Mouse (Mus musculus): Measurements from ENCODE around the gene Gnb3. TPM values are rescaled to one million over a fixed set of nuclear protein-coding genes. Genes with fewer than 3 reads are reported as not detected.

Gene Gnb3
- polyA plus RNA-seq (2012; rRNA removed; ENCODE audit: low replicate concordance) = 0.55 TPM in 1 of 2 replicates, not detected in the other

DNA sequence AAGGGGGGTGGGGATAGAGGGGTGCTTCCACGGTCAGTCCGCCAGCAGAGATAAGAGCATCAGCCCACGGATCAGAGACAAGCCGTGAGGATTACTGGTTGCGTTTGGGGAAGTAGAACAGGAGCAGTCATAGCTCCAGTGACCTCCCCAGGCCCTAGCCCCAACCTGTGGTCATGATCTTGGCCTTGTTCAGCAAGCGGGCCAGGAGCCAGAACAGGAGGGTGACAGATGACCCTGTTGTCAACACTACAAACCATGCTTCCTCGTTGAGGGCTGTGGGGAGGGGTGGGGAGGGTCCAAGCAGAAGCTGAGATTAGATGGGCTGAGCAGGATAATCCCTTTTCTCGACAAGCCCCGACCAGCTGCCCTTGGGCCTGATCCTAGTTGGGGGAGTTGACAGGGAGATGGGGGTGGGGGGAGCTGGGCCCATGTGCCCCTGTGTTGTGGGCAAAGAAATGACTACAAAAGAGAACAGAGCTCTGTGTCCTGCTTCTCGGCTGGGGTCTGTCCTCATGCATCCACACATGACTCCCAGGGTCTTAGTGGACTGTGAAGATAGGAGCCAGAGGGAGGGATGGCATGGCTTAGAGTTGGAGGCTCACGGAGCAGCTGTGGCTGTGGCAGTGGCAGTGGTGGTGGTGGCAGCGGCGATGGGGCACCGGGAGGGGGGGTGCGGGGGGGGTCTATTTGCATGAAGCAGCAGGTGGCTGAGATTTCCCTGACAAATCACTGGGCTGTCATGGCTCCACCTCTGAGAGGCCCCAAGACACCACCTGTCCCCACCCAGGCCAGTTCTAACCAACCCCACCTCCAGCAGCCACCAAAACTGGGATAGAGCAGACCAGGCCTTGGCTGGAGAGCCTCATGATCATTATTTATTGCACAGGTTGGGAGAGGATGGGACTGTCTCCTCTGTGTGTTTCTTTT, at the start of gene Gnb3:
Gene Gnb3 (minus strand): TSS at position 35 of the 927 bp plus-strand sequence.

DNA sequence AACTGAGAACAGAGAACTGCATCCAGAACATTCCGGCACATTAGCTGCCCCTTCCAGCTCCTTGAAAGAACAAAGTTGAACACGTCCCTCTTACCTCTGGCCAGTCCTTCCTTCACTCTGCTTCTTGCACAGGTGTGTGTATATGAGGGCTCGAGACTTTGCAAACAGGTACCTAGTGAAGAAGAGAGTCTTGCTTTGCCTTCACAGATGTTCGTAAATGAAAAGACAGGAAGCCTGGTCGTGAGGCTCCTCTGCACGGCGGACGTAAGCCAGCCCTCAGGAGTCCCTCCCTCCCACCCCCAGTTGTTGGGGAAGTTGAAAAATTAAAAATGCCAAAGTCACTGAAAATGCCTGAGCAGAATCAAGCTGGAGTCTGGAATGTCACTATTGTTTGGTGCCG, 47.9 kb upstream of the Gnb3 start, which contains the start of gene Cd4:
Gene Cd4 (minus strand): TSS at position 236 of the 400 bp plus-strand sequence.

DNA sequence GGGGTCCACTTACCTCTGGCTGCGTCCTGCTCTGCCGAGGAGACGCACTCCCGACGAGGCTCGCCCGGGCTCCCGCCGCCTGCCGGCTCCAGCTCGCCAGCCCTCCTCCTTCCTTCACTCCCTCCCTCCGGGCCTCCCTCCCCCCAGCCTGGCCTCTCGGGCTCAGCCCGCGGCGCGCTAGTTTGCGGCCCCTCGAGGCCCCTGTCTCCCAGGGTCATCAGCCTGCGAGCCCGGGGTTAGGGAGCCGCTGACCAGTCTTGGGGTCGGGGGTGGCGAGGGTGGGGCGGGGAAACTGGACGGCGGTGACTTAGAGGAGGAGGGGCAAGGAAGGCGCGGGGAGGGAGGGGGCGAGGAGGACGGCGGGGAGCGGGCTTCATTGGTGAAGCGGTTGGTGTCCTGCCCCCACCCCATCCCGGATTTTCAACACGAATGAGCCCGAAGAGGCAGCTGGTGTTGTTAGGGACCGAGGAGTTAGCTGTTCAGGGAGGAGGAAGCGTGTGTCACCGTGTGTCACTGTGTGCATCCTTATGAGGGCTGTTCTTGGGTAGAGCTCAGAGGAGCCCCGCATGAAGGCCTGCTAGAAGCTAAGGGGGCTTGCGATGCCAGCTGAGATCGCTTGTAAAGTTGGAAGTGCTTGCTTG, 23.7 kb upstream of the Gnb3 start, which contains the start of gene Gpr162:
Gene Gpr162 (minus strand): TSS at position 326 of the 641 bp plus-strand sequence.

DNA sequence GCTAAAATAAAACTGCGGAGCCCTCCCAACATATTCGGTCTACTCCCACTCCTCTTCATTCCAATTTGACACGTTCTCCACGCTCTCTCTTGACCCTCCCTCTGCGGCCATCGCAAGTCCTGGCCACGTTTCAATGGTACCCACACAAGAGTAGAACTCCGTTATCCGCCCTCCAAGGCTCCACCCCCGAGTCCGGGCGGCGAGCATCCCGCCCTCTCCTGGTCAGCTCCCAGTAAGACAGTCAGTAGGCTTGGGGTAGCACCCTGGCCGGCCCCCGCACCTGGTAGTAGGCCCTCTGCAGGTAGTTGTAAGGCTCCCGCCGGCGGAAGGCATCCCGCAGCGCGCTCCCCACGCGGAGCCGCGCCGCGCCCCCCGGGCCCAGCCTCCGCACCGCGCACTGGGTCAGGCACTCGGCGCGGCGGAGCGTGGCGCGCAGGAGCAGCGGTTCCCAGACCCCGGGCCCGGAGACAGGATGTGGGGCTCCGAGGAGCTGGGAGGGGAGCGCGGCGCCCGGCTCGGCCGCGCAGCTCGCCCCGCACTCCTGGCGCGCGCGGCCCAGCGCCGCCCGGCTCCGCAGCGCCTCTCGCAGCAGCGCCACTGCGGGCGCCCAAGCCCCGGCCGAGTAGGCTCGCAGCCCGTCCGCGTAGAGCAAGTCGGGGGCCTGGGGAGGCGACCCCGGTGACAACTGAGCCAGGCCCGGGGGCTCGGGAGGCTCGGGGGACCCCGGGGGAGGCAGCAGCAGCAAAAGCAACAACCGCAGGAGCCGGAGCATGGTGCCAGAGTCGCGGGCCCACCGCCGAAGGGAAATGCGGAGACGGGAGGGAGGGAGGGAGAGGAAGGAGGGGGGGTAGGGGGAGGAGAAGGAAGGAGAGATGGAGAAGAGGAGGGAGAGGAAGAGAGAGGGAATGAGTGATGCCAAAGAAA, 17.1 kb upstream of the Gnb3 start, which contains the start of gene P3h3:
Gene P3h3 (minus strand): TSS at position 837 of the 924 bp plus-strand sequence.

DNA sequence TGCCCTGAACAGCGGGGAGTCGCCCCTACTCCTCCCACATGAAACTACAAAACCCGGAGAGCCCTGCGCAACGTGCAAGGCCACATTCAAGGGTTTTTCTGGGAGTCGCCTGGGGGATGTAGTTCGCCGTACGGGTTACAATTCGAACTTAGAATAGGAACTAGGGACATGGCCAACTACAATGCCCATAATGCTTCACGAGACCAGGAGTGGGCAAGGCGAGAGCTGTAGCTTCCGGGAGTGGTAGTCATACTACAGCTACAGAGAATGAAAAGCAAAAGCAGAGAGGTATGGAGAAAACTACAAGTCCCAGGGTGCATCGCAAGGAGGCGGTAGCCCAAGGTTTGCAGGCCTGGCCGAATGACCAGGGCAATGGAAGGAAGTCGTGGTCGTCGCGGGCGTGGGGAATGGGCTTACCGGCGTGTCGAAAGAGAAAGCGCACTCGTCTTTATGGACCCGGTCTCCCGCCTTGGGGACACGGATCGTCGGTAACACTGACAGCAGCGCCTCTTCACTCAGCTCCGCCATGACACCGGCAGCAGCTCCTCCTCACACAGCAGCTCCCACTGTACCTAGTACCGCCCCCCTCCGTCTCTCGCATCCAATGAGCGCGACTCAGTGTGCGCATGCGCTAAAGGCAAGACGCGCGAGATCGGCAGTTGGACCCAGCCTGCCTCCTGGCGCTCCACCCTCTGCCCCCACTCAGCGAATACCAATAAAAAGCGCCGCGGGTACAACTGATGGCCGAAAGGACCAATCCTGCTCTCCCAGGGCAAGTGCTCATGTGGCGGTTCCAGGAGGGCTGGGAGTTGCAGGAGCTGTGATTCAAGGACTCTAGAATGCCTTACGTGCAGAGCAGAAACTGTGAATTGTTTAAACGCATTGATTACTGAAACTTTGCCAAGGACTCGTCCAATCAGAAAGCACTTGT, 10.9 kb downstream of the Gnb3 start, which contains the start of the genes Usp5 and Cdca3:
Gene Usp5 (minus strand): TSS at position 617 of the 931 bp plus-strand sequence.
Gene Cdca3 (plus strand): TSS at position 680 of the 931 bp plus-strand sequence.

DNA sequence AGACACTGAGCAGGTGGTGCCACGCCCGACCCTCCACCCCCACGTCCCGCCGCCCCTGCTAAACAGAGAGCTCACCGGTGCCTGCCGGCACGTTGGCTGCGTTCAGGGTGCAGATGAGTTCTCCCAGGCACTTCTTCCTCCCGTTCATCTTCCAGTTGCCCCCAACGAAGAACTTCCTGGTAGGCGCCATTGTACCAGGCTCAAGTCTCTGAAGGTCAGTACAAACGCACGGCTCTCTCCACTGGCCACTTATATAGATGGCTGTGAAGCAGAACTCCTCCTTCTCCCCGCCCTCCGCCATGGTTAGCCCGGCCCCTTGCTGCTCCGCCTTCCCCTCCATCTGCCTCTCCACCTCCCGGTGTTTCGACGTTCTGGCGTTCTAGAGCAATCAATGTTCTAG, 26.1 kb downstream of the Gnb3 start, which contains the start of gene Tpi1:
Gene Tpi1 (minus strand): TSS at position 364 of the 400 bp plus-strand sequence.

DNA sequence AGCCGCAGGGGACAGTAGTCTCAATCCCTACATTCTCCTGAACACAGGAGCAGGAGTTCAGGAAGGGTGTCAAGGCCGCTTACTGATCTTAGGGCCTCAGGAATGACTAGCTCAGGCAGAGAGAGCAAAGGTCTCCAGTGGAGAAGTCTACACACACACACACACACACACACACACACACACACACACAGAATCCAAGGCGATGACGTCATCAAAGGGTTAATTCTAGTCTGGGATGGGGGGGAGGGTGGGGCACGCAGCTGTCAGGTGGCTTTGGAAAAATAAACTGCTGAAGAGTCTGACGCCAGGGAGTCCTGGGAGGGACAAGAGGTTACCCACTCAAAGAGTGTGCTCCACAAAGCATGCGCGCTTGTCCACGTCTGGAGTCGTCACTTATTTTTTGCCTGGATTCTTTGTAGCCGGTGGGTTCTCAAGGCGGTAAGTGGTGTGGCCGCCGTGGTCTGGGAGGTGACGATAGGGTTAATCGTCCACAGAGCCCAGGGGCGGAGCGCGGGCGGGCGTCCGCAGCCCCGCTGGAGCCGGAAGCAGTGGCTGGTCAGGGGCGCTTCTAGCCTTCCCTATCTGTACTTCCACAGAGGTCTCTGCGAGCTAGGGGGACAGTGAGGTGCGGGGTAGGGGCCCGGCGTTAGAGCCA, 31.6 kb downstream of the Gnb3 start, which contains the start of gene Spsb2:
Gene Spsb2 (plus strand): TSS at position 304 of the 655 bp plus-strand sequence.

Other genes starting within 250 kb of the Gnb3 start
- gene C1s2, start 204.2 kb downstream of the Gnb3 start, polyA plus RNA-seq (2012; rRNA removed; ENCODE audit: low replicate concordance) = 0.10 and 0.45 TPM in 2 replicates
- gene Lpcat3, start 177.2 kb downstream of the Gnb3 start, polyA plus RNA-seq (2012; rRNA removed; ENCODE audit: low replicate concordance) = 150 and 207 TPM in 2 replicates
- gene Emg1, start 128.1 kb downstream of the Gnb3 start, polyA plus RNA-seq (2012; rRNA removed; ENCODE audit: low replicate concordance) = 37.9 and 58.8 TPM in 2 replicates
- 115 and 126 TPM in 2 replicates for gene Phb2, start 127.9 kb downstream of the Gnb3 start, polyA plus RNA-seq (2012; rRNA removed; ENCODE audit: low replicate concordance)
- gene Ptpn6, start 101.6 kb downstream of the Gnb3 start, polyA plus RNA-seq (2012; rRNA removed; ENCODE audit: low replicate concordance) = 82.7 and 124 TPM in 2 replicates
- gene Grcc10, start 98.9 kb downstream of the Gnb3 start, polyA plus RNA-seq (2012; rRNA removed; ENCODE audit: low replicate concordance) = 242 and 257 TPM in 2 replicates
- not detected in 2 replicates for gene Gm45234, start 84.3 kb downstream of the Gnb3 start, polyA plus RNA-seq (2012; rRNA removed; ENCODE audit: low replicate concordance)
- 25.6 and 59.6 TPM in 2 replicates for gene Atn1, start 83.8 kb downstream of the Gnb3 start, polyA plus RNA-seq (2012; rRNA removed; ENCODE audit: low replicate concordance)
- 11.8 and 17.7 TPM in 2 replicates for gene Eno2, start 70.6 kb downstream of the Gnb3 start, polyA plus RNA-seq (2012; rRNA removed; ENCODE audit: low replicate concordance)
- gene Lrrc23, start 60.5 kb downstream of the Gnb3 start, polyA plus RNA-seq (2012; rRNA removed; ENCODE audit: low replicate concordance) = 0.76 and 1.5 TPM in 2 replicates
- gene Spsb2, start 31.6 kb downstream of the Gnb3 start, polyA plus RNA-seq (2012; rRNA removed; ENCODE audit: low replicate concordance) = 16.4 and 26.4 TPM in 2 replicates
- gene Tpi1, start 26.0 kb downstream of the Gnb3 start, polyA plus RNA-seq (2012; rRNA removed; ENCODE audit: low replicate concordance) = 313 and 1,090 TPM in 2 replicates
- gene Usp5, start 10.8 kb downstream of the Gnb3 start, polyA plus RNA-seq (2012; rRNA removed; ENCODE audit: low replicate concordance) = 84.8 and 98.1 TPM in 2 replicates
- gene Cdca3, start 10.7 kb downstream of the Gnb3 start, polyA plus RNA-seq (2012; rRNA removed; ENCODE audit: low replicate concordance) = 7.1 and 9.3 TPM in 2 replicates
- gene P3h3, start 17.5 kb upstream of the Gnb3 start, polyA plus RNA-seq (2012; rRNA removed; ENCODE audit: low replicate concordance) = 29.1 and 38.5 TPM in 2 replicates
- 1.3 and 2.7 TPM in 2 replicates for gene Gpr162, start 23.7 kb upstream of the Gnb3 start, polyA plus RNA-seq (2012; rRNA removed; ENCODE audit: low replicate concordance)
- 25.7 and 33.5 TPM in 2 replicates for gene Cd4, start 47.9 kb upstream of the Gnb3 start, polyA plus RNA-seq (2012; rRNA removed; ENCODE audit: low replicate concordance)
- gene Lag3, start 71.4 kb upstream of the Gnb3 start, polyA plus RNA-seq (2012; rRNA removed; ENCODE audit: low replicate concordance) = 9.6 and 17.2 TPM in 2 replicates
- gene Ptms, start 79.8 kb upstream of the Gnb3 start, polyA plus RNA-seq (2012; rRNA removed; ENCODE audit: low replicate concordance) = 1,592 and 1,640 TPM in 2 replicates
- gene Mlf2, start 91.1 kb upstream of the Gnb3 start, polyA plus RNA-seq (2012; rRNA removed; ENCODE audit: low replicate concordance) = 328 and 380 TPM in 2 replicates
- 176 and 323 TPM in 2 replicates for gene Cops7a, start 125.3 kb upstream of the Gnb3 start, polyA plus RNA-seq (2012; rRNA removed; ENCODE audit: low replicate concordance)
- 5.0 and 7.7 TPM in 2 replicates for gene Pianp, start 156.4 kb upstream of the Gnb3 start, polyA plus RNA-seq (2012; rRNA removed; ENCODE audit: low replicate concordance)
- gene Zfp384, start 168.9 kb upstream of the Gnb3 start, polyA plus RNA-seq (2012; rRNA removed; ENCODE audit: low replicate concordance) = 61.5 and 67.0 TPM in 2 replicates
- gene Ing4, start 199.5 kb upstream of the Gnb3 start, polyA plus RNA-seq (2012; rRNA removed; ENCODE audit: low replicate concordance) = 37.4 and 67.5 TPM in 2 replicates
- 29.9 and 38.8 TPM in 2 replicates for gene Acrbp, start 209.4 kb upstream of the Gnb3 start, polyA plus RNA-seq (2012; rRNA removed; ENCODE audit: low replicate concordance)
- gene Lpar5, start 227.6 kb upstream of the Gnb3 start, polyA plus RNA-seq (2012; rRNA removed; ENCODE audit: low replicate concordance) = 26.4 and 31.1 TPM in 2 replicates